26 mouse cellular contexts compared by ENCODE assay signal in genomic region chr5:130207299-130207698, GRCm38 (mm10). TPM values are rescaled to one million over a fixed set of nuclear protein-coding genes. Genes with fewer than 3 reads are reported as not detected.
A peak's percentile ranks its signal among the peaks of the same experiment; 100 is the strongest.
DNase-seq lines count a peak whose midpoint lies in the region; ATAC-seq and TF ChIP-seq lines count a peak whose summit lies in the region.
"Had no signal": no experiment of that assay in that cellular context is flagged by ENCODE, and none has a peak within 500 bp of the region (broad histone marks: within the 10 kb centered on the region; RNA-seq: fewer than 3 reads in every experiment).

No protein-coding gene starts in this region.

- no peak for TF ChIP-seq CTCF in lung, adult 2 months (IDR thresholded peaks at IDR 0.05; ENCODE audit: insufficient read depth, low read length)
- peak; percentile 33 for TF ChIP-seq CTCF in lung, postnatal 0 days (IDR thresholded peaks at IDR 0.05)
- no peak for TF ChIP-seq CTCF in stomach, postnatal 0 days (IDR thresholded peaks at IDR 0.05; ENCODE audit: low read depth)
- no peak for TF ChIP-seq CTCF in midbrain, postnatal 0 days (IDR thresholded peaks at IDR 0.05)

- H3K27me3 ChIP-seq in lung, postnatal 0 days (replicated peaks; ENCODE audit: insufficient read depth, low read length), result no peaks in the 10 kb centered on the region
- no peaks in the 10 kb centered on the region for H3K27me3 ChIP-seq in stomach, postnatal 0 days (ENCODE audit: control insufficient read depth, insufficient read depth, low read length)
- no peaks in the 10 kb centered on the region for H3K27me3 ChIP-seq in midbrain, postnatal 0 days (ENCODE audit: insufficient read depth, low read length)
- H3K27me3 ChIP-seq: CH12.LX; embryonic facial prominence, embryonic 12.5 days; embryonic facial prominence, embryonic 15.5 days; hindbrain, embryonic 13.5 days; Patski had no signal

- no peak for TF ChIP-seq POLR2A in lung, adult 2 months (IDR thresholded peaks at IDR 0.05; ENCODE audit: borderline replicate concordance, extremely low read depth, low read depth, low read length)

- DNase-seq in lung, adult 18-20 months, result peak; percentile 61 to 79
- DNase-seq in lung, adult 2 months, result no peak
- DNase-seq in lung, postnatal 0 days (ENCODE audit: low spot score), result peak; percentile 94
- peak; percentile 78 for DNase-seq in lung, postnatal 25 days (ENCODE audit: low spot score)
- no peak for DNase-seq in stomach, postnatal 0 days (ENCODE audit: low spot score)
- no peak for DNase-seq in cerebellum, adult 8-10 months
- DNase-seq in left cerebral cortex, adult 11 months (ENCODE audit: low spot score), result no peak
- DNase-seq in midbrain, postnatal 0 days (ENCODE audit: low spot score), result no peak
- DNase-seq: adrenal gland, adult 2 months; adrenal gland, postnatal 14 days; B cell, adult 2 months; cerebellum, adult 11-12 months; cerebellum, adult 9-10 months; cerebellum, postnatal 25 days; forebrain, postnatal 0 days; heart, adult 11 months had no signal

- peaks cover 32% of the 10 kb centered on the region for H3K36me3 ChIP-seq in lung, postnatal 0 days (ENCODE audit: insufficient read depth, low read length)
- H3K36me3 ChIP-seq in stomach, postnatal 0 days (ENCODE audit: control insufficient read depth, insufficient read depth, low read length), result peaks cover 23% of the 10 kb centered on the region; the same call in 1 of the 2 replicates
- peaks cover 43% of the 10 kb centered on the region for H3K36me3 ChIP-seq in midbrain, postnatal 0 days (ENCODE audit: insufficient read depth, low read length)

- H3K9ac ChIP-seq in lung, postnatal 0 days (replicated peaks; ENCODE audit: low read depth), result no peak overlapping the region
- no peak overlapping the region for H3K9ac ChIP-seq in stomach, postnatal 0 days (ENCODE audit: low read length)
- no peak overlapping the region for H3K9ac ChIP-seq in midbrain, postnatal 0 days (replicated peaks; ENCODE audit: low read length, poor library complexity, severe bottlenecking)
- H3K9ac ChIP-seq: embryonic facial prominence, embryonic 12.5 days; embryonic facial prominence, embryonic 15.5 days; forebrain, postnatal 0 days; hindbrain, embryonic 13.5 days had no signal

- H3K4me2 ChIP-seq in lung, postnatal 0 days (replicated peaks; ENCODE audit: low read depth, low read length), result no peak overlapping the region
- H3K4me2 ChIP-seq in stomach, postnatal 0 days (replicated peaks; ENCODE audit: low read depth), result no peak overlapping the region
- no peak overlapping the region for H3K4me2 ChIP-seq in midbrain, postnatal 0 days (ENCODE audit: low read depth, low read length, poor library complexity, severe bottlenecking)
- H3K4me2 ChIP-seq: embryonic facial prominence, embryonic 12.5 days; embryonic facial prominence, embryonic 15.5 days; heart, embryonic 11.5 days; hindbrain, embryonic 13.5 days had no signal

- H3K4me1 ChIP-seq in lung, adult 2 months (ENCODE audit: control insufficient read depth, insufficient read depth, low read length), result peaks cover 15% of the 10 kb centered on the region
- no peaks in the 10 kb centered on the region for H3K4me1 ChIP-seq in lung, postnatal 0 days (ENCODE audit: insufficient read depth, low read depth, low read length)
- H3K4me1 ChIP-seq in stomach, postnatal 0 days (replicated peaks; ENCODE audit: control insufficient read depth, insufficient read depth), result no peaks in the 10 kb centered on the region
- H3K4me1 ChIP-seq in midbrain, postnatal 0 days (ENCODE audit: insufficient read depth, low read length), result no peaks in the 10 kb centered on the region
- H3K4me1 ChIP-seq: embryonic facial prominence, embryonic 12.5 days; embryonic facial prominence, embryonic 15.5 days; hindbrain, embryonic 10.5 days; hindbrain, embryonic 13.5 days had no signal

- H3K9me3 ChIP-seq in lung, postnatal 0 days (ENCODE audit: low read length), result no peaks in the 10 kb centered on the region
- H3K9me3 ChIP-seq in stomach, postnatal 0 days (ENCODE audit: control insufficient read depth, low read length), result no peaks in the 10 kb centered on the region
- H3K9me3 ChIP-seq in midbrain, postnatal 0 days (ENCODE audit: low read length), result no peaks in the 10 kb centered on the region
- H3K9me3 ChIP-seq: embryonic facial prominence, embryonic 12.5 days; embryonic facial prominence, embryonic 15.5 days; G1E; hindbrain, embryonic 10.5 days; hindbrain, embryonic 13.5 days had no signal

- H3K27ac ChIP-seq in lung, postnatal 0 days (ENCODE audit: low read length), result peak overlapping the region; percentile 81
- H3K27ac ChIP-seq in stomach, postnatal 0 days (replicated peaks), result peak overlapping the region; percentile 69; the same call in 1 of the 2 replicates
- H3K27ac ChIP-seq in midbrain, postnatal 0 days (ENCODE audit: low read depth, low read length), result no peak overlapping the region
- H3K27ac ChIP-seq: embryonic facial prominence, embryonic 12.5 days; embryonic facial prominence, embryonic 15.5 days; hindbrain, embryonic 10.5 days; hindbrain, embryonic 13.5 days had no signal

- WGBS in lung, adult 2 months, result 74% methylated on average over 4 of the region's 4 CpGs
- WGBS in lung, postnatal 0 days, result 54% methylated on average over 4 of the region's 4 CpGs
- 67% methylated on average over 4 of the region's 4 CpGs for WGBS in stomach, postnatal 0 days
- 93% methylated on average over 4 of the region's 4 CpGs for WGBS in midbrain, postnatal 0 days

- ATAC-seq in lung, postnatal 0 days, result peak; percentile 94
- peak; percentile 52; the same call in 1 of the 2 replicates for ATAC-seq in stomach, postnatal 0 days (ENCODE audit: low FRiP score, low TSS enrichment)
- ATAC-seq in midbrain, postnatal 0 days (ENCODE audit: low FRiP score), result no peak
- ATAC-seq: forebrain, embryonic 14.5 days; forebrain, postnatal 0 days; hindbrain, embryonic 16.5 days; Patski had no signal

- no peak overlapping the region for H3K4me3 ChIP-seq in lung, adult 2 months (replicated peaks; ENCODE audit: extremely low read depth, low read depth, low read length)
- no peak overlapping the region for H3K4me3 ChIP-seq in lung, postnatal 0 days (ENCODE audit: low read depth, low read length)
- H3K4me3 ChIP-seq in stomach, postnatal 0 days (ENCODE audit: low read depth, low read length), result no peak overlapping the region
- no peak overlapping the region for H3K4me3 ChIP-seq in midbrain, postnatal 0 days (ENCODE audit: low read depth, low read length)
- H3K4me3 ChIP-seq: embryonic facial prominence, embryonic 12.5 days; embryonic facial prominence, embryonic 15.5 days; hindbrain, embryonic 10.5 days; hindbrain, embryonic 13.5 days had no signal

- peak; percentile 96 for TF ChIP-seq EP300 in lung, postnatal 0 days (IDR thresholded peaks at IDR 0.05)
- TF ChIP-seq EP300 in stomach, postnatal 0 days (optimal IDR thresholded peaks at IDR 0.05), result no peak

RNA-seq across cellular contexts. Expression of gene Tmem248, which starts 9.6 kb away (rescaled TPM):
- polyA plus RNA-seq in lung, adult 2 months (2012; rRNA removed), result 44.9 and 46.4 TPM in 2 replicates
- 41.0 and 46.4 TPM in 2 replicates for polyA plus RNA-seq in lung, postnatal 0 days (2015; fragmentation: Nextera tagmentation; extraction: Ambion mirVana)
- polyA plus RNA-seq in stomach, postnatal 0 days (2015; fragmentation: Nextera tagmentation; extraction: Ambion mirVana), result 33.2 and 34.4 TPM in 2 replicates
- total RNA-seq in midbrain, postnatal 0 days (2014; rRNA removed), result 46.9 and 50.1 TPM in 2 replicates
- 28.6 and 31.6 TPM in 2 replicates for polyA plus RNA-seq in midbrain, postnatal 0 days (2015; fragmentation: Nextera tagmentation; extraction: Ambion mirVana)

RNA-seq across cellular contexts. Expression of gene Rabgef1, which starts 35.7 kb away (rescaled TPM):
- 24.3 and 32.2 TPM in 2 replicates for polyA plus RNA-seq in lung, adult 2 months (2012; rRNA removed)
- polyA plus RNA-seq in lung, postnatal 0 days (2015; fragmentation: Nextera tagmentation; extraction: Ambion mirVana), result 48.4 and 50.5 TPM in 2 replicates
- polyA plus RNA-seq in stomach, postnatal 0 days (2015; fragmentation: Nextera tagmentation; extraction: Ambion mirVana), result 33.0 and 33.6 TPM in 2 replicates
- 15.5 and 24.2 TPM in 2 replicates for total RNA-seq in midbrain, postnatal 0 days (2014; rRNA removed)
- polyA plus RNA-seq in midbrain, postnatal 0 days (2015; fragmentation: Nextera tagmentation; extraction: Ambion mirVana), result 31.3 and 34.1 TPM in 2 replicates

RNA-seq across cellular contexts. Expression of gene Sbds, which starts 48.0 kb away (rescaled TPM):
- polyA plus RNA-seq in lung, adult 2 months (2012; rRNA removed), result 41.9 and 45.4 TPM in 2 replicates
- 94.8 and 97.5 TPM in 2 replicates for polyA plus RNA-seq in lung, postnatal 0 days (2015; fragmentation: Nextera tagmentation; extraction: Ambion mirVana)
- 72.0 and 76.2 TPM in 2 replicates for polyA plus RNA-seq in stomach, postnatal 0 days (2015; fragmentation: Nextera tagmentation; extraction: Ambion mirVana)
- total RNA-seq in midbrain, postnatal 0 days (2014; rRNA removed), result 16.6 and 20.3 TPM in 2 replicates
- polyA plus RNA-seq in midbrain, postnatal 0 days (2015; fragmentation: Nextera tagmentation; extraction: Ambion mirVana), result 39.8 and 46.4 TPM in 2 replicates

RNA-seq across cellular contexts. Expression of gene Tyw1, which starts 48.1 kb away (rescaled TPM):
- polyA plus RNA-seq in lung, adult 2 months (2012; rRNA removed), result 7.0 and 8.0 TPM in 2 replicates
- polyA plus RNA-seq in lung, postnatal 0 days (2015; fragmentation: Nextera tagmentation; extraction: Ambion mirVana), result 16.1 and 16.5 TPM in 2 replicates
- 12.6 and 13.8 TPM in 2 replicates for polyA plus RNA-seq in stomach, postnatal 0 days (2015; fragmentation: Nextera tagmentation; extraction: Ambion mirVana)
- total RNA-seq in midbrain, postnatal 0 days (2014; rRNA removed), result 18.3 and 21.3 TPM in 2 replicates
- 16.3 and 18.0 TPM in 2 replicates for polyA plus RNA-seq in midbrain, postnatal 0 days (2015; fragmentation: Nextera tagmentation; extraction: Ambion mirVana)

Comparison
In these comparisons a context has a peak if more than half of its experiments do, and no peak if none do; other contexts are left out.
1. DNase-seq: peak in lung, adult 18-20 months (2 of 2), lung, postnatal 0 days (single experiment) and lung, postnatal 25 days (single experiment); none in lung, adult 2 months (single experiment), stomach, postnatal 0 days (single experiment), cerebellum, adult 8-10 months (single experiment), left cerebral cortex, adult 11 months (single experiment) and midbrain, postnatal 0 days (single experiment).